9 mouse cellular contexts compared by ENCODE assay signal in the genomic region with DNA sequence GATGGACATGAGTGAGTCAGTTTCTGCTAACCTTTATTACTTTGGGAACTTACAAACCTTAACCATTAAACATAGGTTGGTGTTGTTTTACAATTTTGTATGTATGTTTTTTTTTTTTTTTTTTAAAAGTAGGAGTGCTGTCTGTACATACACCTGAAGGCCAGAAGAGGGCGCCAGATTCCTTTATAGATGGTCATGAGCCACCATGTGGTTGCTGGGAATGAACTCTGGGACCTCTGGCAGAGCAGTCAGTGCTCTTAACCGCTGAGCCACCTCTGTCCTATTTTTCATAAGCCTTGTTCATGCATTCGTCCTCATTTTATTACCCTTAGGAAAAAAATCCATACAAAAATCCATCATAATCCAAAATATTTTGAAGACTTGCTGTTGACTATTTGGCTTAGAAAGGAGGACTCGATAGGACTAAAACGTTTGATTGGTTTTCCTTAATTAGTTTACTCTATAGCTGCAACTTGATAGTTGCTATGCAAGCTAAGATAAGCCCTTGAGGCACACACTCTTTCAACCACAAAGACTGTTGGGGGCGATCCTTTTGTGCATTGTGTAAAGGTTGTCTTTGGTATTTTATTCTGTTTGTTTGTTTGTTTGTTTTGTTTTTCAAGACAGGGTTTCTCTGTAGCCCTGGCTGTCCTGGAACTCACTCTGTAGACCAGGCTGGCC. TPM values are rescaled to one million over a fixed set of nuclear protein-coding genes. Genes with fewer than 3 reads are reported as not detected.
DNase-seq lines count a peak whose midpoint lies in the region; ATAC-seq and TF ChIP-seq lines count a peak whose summit lies in the region.
"Had no signal": no experiment of that assay in that cellular context is flagged by ENCODE, and none has a peak within 500 bp of the region (broad histone marks: within the 10 kb centered on the region; RNA-seq: fewer than 3 reads in every experiment).

No protein-coding gene starts in this region.

- no peak for TF ChIP-seq POLR2A in kidney, adult 2 months (IDR thresholded peaks at IDR 0.05; ENCODE audit: low read depth, low read length)

- H3K9ac ChIP-seq in ES-E14 (ENCODE audit: insufficient read depth, low read depth, low read length, poor library complexity, severe bottlenecking), result no peak overlapping the region; the same call in 1 of the 2 replicates
- H3K9ac ChIP-seq in liver, embryonic 13.5 days, result no peak overlapping the region

- in situ Hi-C loops in ES-E14 (cut with MboI; ENCODE audit: low sequenced_read_pairs in 2 of 2, unreplicated experiment in 2 of 2), result no loop called here

- 43% methylated on average over 6 of the region's 6 CpGs for WGBS in kidney, adult 2 months
- WGBS in liver, embryonic 13.5 days (ENCODE audit: insufficient replicate concordance), result 11% methylated on average over 6 of the region's 6 CpGs

- no peak overlapping the region for H3K4me3 ChIP-seq in kidney, adult 2 months (ENCODE audit: insufficient read depth, low read depth, low read length)
- no peak overlapping the region for H3K4me3 ChIP-seq in ES-E14 (ENCODE audit: insufficient read depth in 1 of 2, low read depth in 1 of 2, low read length in 2 of 2, poor library complexity in 1 of 2, severe bottlenecking in 1 of 2)
- no peak overlapping the region for H3K4me3 ChIP-seq in liver, embryonic 13.5 days (replicated peaks)

- peak; percentile 66 for ATAC-seq in common myeloid progenitor, adult 5-6 weeks (replicated peaks; ENCODE audit: low read depth, poor library complexity, severe bottlenecking)
- no peak for ATAC-seq in liver, embryonic 13.5 days (ENCODE audit: low read depth)
- no peak for ATAC-seq in monocyte, adult 5-6 weeks (replicated peaks; ENCODE audit: insufficient number of reproducible peaks, low FRiP score, low TSS enrichment, poor library complexity, severe bottlenecking)

- H3K4me2 ChIP-seq in liver, embryonic 13.5 days, result no peak overlapping the region

- H3K4me1 ChIP-seq in kidney, adult 2 months (ENCODE audit: control insufficient read depth, insufficient read depth, low read length), result no peaks in the 10 kb centered on the region
- H3K4me1 ChIP-seq in ES-E14 (ENCODE audit: control insufficient read depth in 2 of 2, insufficient read depth in 2 of 2, low read length in 2 of 2, poor library complexity in 1 of 2), result peaks cover 14 to 21% of the 10 kb centered on the region in 2 experiments
- H3K4me1 ChIP-seq in liver, embryonic 13.5 days (replicated peaks), result peaks cover 54% of the 10 kb centered on the region

- peak; percentile 57 for DNase-seq in kidney, adult 2 months
- no peak for DNase-seq in kidney, postnatal 14 days
- DNase-seq in ES-E14 (ENCODE audit: low read depth, low spot score), result peak; percentile 80
- peak; percentile 52 for DNase-seq in liver, embryonic 13.5 days
- DNase-seq in ovary, postnatal 36 days (ENCODE audit: low spot score), result no peak
- no peak for DNase-seq in gastrocnemius, adult 18-20 months (ENCODE audit: low spot score)

- no peak overlapping the region for H3K27ac ChIP-seq in kidney, adult 2 months (ENCODE audit: insufficient read depth, low read depth, low read length)
- H3K27ac ChIP-seq in ES-E14 (ENCODE audit: insufficient read depth, low read depth, low read length, poor library complexity, severe bottlenecking), result peak overlapping the region; percentile 44; the same call in 1 of the 2 replicates
- peak overlapping the region; percentile 93 for H3K27ac ChIP-seq in liver, embryonic 13.5 days

- peak; percentile 63 for TF ChIP-seq CTCF in kidney, adult 2 months (conservative IDR thresholded peaks at IDR 0.05; ENCODE audit: insufficient read depth, insufficient read length, low read depth, low read length)

- H3K9me3 ChIP-seq in ES-E14 (ENCODE audit: control insufficient read depth, insufficient read depth, low read depth, low read length), result no peaks in the 10 kb centered on the region
- H3K9me3 ChIP-seq in liver, embryonic 13.5 days (replicated peaks), result no peaks in the 10 kb centered on the region

- H3K36me3 ChIP-seq in kidney, adult 2 months (ENCODE audit: control insufficient read depth, insufficient read depth, low read length), result no peaks in the 10 kb centered on the region
- no peaks in the 10 kb centered on the region for H3K36me3 ChIP-seq in ES-E14 (ENCODE audit: control insufficient read depth, insufficient read depth, low read length, poor library complexity, severe bottlenecking)
- no peaks in the 10 kb centered on the region for H3K36me3 ChIP-seq in liver, embryonic 13.5 days

- no peaks in the 10 kb centered on the region for H3K27me3 ChIP-seq in kidney, adult 2 months (replicated peaks; ENCODE audit: control insufficient read depth, insufficient read depth, low read length)
- H3K27me3 ChIP-seq in liver, embryonic 13.5 days, result no peaks in the 10 kb centered on the region

TF ChIP-seq in ES-E14, 5 proteins besides CTCF, POLR2A, EP300 and RAD21:
- TF ChIP-seq ZC3H11A (IDR thresholded peaks at IDR 0.05; ENCODE audit: borderline replicate concordance, low read depth, low read length) (peak; percentile 63; the same call in 1 of the 2 replicates), ZNF384 (IDR thresholded peaks at IDR 0.05; ENCODE audit: low read depth, low read length) (peak; percentile 99), MAFK (IDR thresholded peaks at IDR 0.05; ENCODE audit: insufficient read depth, low read depth, low read length) (no peak), HCFC1 (IDR thresholded peaks at IDR 0.05; ENCODE audit: borderline replicate concordance, insufficient read depth, low read length) (peak; percentile 32; the same call in 1 of the 2 replicates), CHD2 (IDR thresholded peaks at IDR 0.05; ENCODE audit: low read depth, low read length) (no peak)

RNA-seq across cellular contexts. Expression of a gene that starts 6.8 kb away (rescaled TPM):
- polyA plus RNA-seq in kidney, adult 2 months (2012; rRNA removed), result 1.3 and 1.6 TPM in 2 replicates
- 149 and 187 TPM in 2 replicates for total RNA-seq in ES-E14 (2012; rRNA removed)
- total RNA-seq in common myeloid progenitor, adult 5-6 weeks (2017), result 29.6 and 37.5 TPM in 2 replicates
- polyA plus RNA-seq in liver, embryonic 13.5 days (2015; fragmentation: Nextera tagmentation; extraction: Ambion mirVana), result 6.9 and 7.6 TPM in 2 replicates
- 0.48 to 4.9 TPM (median 0.96 TPM) in 3 replicates for total RNA-seq in monocyte, adult 5-6 weeks (2017)
- total RNA-seq in gastrocnemius, adult 18-20 months (2021), result under 1 TPM in 1 of 2 experiments, not detected in 1; 0.34 TPM

RNA-seq across cellular contexts. Expression of a gene that starts 7.7 kb away (rescaled TPM):
- not detected in 2 replicates for polyA plus RNA-seq in kidney, adult 2 months (2012; rRNA removed)
- 33.2 and 46.0 TPM in 2 replicates for total RNA-seq in ES-E14 (2012; rRNA removed)
- total RNA-seq in common myeloid progenitor, adult 5-6 weeks (2017), result 1.2 and 1.5 TPM in 2 replicates
- 0.60 and 0.91 TPM in 2 replicates for polyA plus RNA-seq in liver, embryonic 13.5 days (2015; fragmentation: Nextera tagmentation; extraction: Ambion mirVana)
- total RNA-seq in monocyte, adult 5-6 weeks (2017), result 1.6 to 5.9 TPM (median 5.5 TPM) in 3 replicates
- not detected for total RNA-seq in gastrocnemius, adult 18-20 months (2021)
- polyA plus RNA-seq: gonadal fat pad, adult 2 months had no signal

RNA-seq across cellular contexts. Expression of a gene that starts 12.0 kb away (rescaled TPM):
- polyA plus RNA-seq in kidney, adult 2 months (2012; rRNA removed), result 33.3 and 35.0 TPM in 2 replicates
- total RNA-seq in ES-E14 (2012; rRNA removed), result 67.3 and 73.7 TPM in 2 replicates
- total RNA-seq in common myeloid progenitor, adult 5-6 weeks (2017), result 24.1 and 44.4 TPM in 2 replicates
- polyA plus RNA-seq in liver, embryonic 13.5 days (2015; fragmentation: Nextera tagmentation; extraction: Ambion mirVana), result 25.5 and 27.6 TPM in 2 replicates
- 38.2 to 72.8 TPM (median 49.3 TPM) in 3 replicates for total RNA-seq in monocyte, adult 5-6 weeks (2017)
- 10 to 100 TPM; 12.0 to 13.7 TPM for total RNA-seq in gastrocnemius, adult 18-20 months (2021)

RNA-seq across cellular contexts. Expression of a gene that starts 18.4 kb away (rescaled TPM):
- polyA plus RNA-seq in kidney, adult 2 months (2012; rRNA removed), result 106 and 112 TPM in 2 replicates
- total RNA-seq in ES-E14 (2012; rRNA removed), result 39.4 and 64.9 TPM in 2 replicates
- total RNA-seq in common myeloid progenitor, adult 5-6 weeks (2017), result 42.2 and 56.4 TPM in 2 replicates
- 27.6 and 30.5 TPM in 2 replicates for polyA plus RNA-seq in liver, embryonic 13.5 days (2015; fragmentation: Nextera tagmentation; extraction: Ambion mirVana)
- 129 to 172 TPM (median 140 TPM) in 3 replicates for total RNA-seq in monocyte, adult 5-6 weeks (2017)
- total RNA-seq in gastrocnemius, adult 18-20 months (2021), result 10 to 100 TPM; 30.2 to 31.7 TPM

RNA-seq across cellular contexts. Expression of a gene that starts 18.4 kb away (rescaled TPM):
- polyA plus RNA-seq in kidney, adult 2 months (2012; rRNA removed), result 31.6 and 54.0 TPM in 2 replicates
- total RNA-seq in ES-E14 (2012; rRNA removed), result 32.8 and 34.8 TPM in 2 replicates
- total RNA-seq in common myeloid progenitor, adult 5-6 weeks (2017), result 16.6 and 24.1 TPM in 2 replicates
- polyA plus RNA-seq in liver, embryonic 13.5 days (2015; fragmentation: Nextera tagmentation; extraction: Ambion mirVana), result 10.1 and 10.7 TPM in 2 replicates
- 21.8 to 32.2 TPM (median 31.5 TPM) in 3 replicates for total RNA-seq in monocyte, adult 5-6 weeks (2017)
- 10 to 100 TPM; 14.2 to 16.4 TPM for total RNA-seq in gastrocnemius, adult 18-20 months (2021)

Comparison
In these comparisons a context has a peak if more than half of its experiments do, and no peak if none do; other contexts are left out.
1. DNase-seq: peak in kidney, adult 2 months (single experiment), ES-E14 (single experiment) and liver, embryonic 13.5 days (single experiment); none in kidney, postnatal 14 days (single experiment), ovary, postnatal 36 days (single experiment) and gastrocnemius, adult 18-20 months (single experiment).